Mouse (Mus musculus) adipocyte (in vitro differentiated cells): ENCODE results near the gene Gm21921.
"Not testable (repeated sequence)": the region's sequence is repeated elsewhere in the genome, so short reads cannot be mapped to it uniquely, and the experiment has no call there.

Experiments
- DNase-seq: peaks from one replicate; pipeline ENCODE4 v3.0.0-alpha.2; 2016; ENCODE audit warnings: low spot score

Gm21921 gene

GRCm38 (mm10) chrY:24796143-24796542 lies at the start of gene Gm21921:
Gene Gm21921 (minus strand): TSS chrY:24796243.
- not testable (repeated sequence) for DNase-seq
